Mouse (Mus musculus): ENCODE data around the gene Sp2. TPM values are rescaled to one million over a fixed set of nuclear protein-coding genes. Genes with fewer than 3 reads are reported as not detected.
A peak's percentile ranks its signal among the peaks of the same experiment; 100 is the strongest.

The Sp2 gene
- polyA plus RNA-seq, 1 experiment from 2014 or later, result 17.9 TPM

DNA sequence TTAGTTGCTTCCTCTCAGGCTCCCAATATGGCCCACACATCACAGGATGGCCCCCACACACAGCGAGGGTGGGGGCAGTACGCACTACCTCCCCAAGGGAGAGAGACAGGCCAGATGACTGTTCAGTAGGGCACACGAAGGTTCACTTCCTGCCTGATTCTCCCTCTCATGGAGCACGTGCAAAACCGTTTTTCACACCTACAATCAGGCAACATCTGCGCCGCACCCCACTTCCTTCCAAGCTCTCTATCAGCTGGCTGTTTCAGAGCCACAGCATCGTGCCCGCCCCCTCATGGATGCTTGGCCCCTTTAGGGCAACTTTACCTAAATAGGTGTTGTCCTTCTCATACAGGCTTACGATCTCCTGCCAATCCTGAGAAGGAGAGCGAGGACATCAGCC is 70.1 kb downstream of the Sp2 start:
- WGBS, result 69% methylated on average over 11 of the region's 11 CpGs
- Histone ChIP-seq H3K4me2 (no peak overlapping the region), H3K27me3 (no peaks in the 10 kb centered on the region), H3K4me1 (peaks cover 12% of the 10 kb centered on the region), H3K9ac (no peak overlapping the region), H3K4me3 (no peak overlapping the region), H3K36me3 (peaks cover 17% of the 10 kb centered on the region), H3K9me3 (no peaks in the 10 kb centered on the region), H3K27ac (no peak overlapping the region)
- ATAC-seq (ENCODE audit: borderline replicate concordance, extremely low read depth, low FRiP score, low TSS enrichment), result no peak

- WGBS, result 27% methylated on average over 7 of the region's 7 CpGs
- Histone ChIP-seq H3K4me3 (no peak overlapping the region), H3K9me3 (no peaks in the 10 kb centered on the region), H3K27me3 (no peaks in the 10 kb centered on the region), H3K9ac (no peak overlapping the region), H3K36me3 (peaks cover 21% of the 10 kb centered on the region), H3K27ac (no peak overlapping the region), H3K4me1 (peaks cover 13% of the 10 kb centered on the region), H3K4me2 (no peak overlapping the region)
- peak; percentile 31; the same call in 1 of the 2 replicates for ATAC-seq (ENCODE audit: borderline replicate concordance, extremely low read depth, low FRiP score, low TSS enrichment)
Measured at GRCm38 (mm10) chr11:96910003-96910402, 72.8 kb downstream of the Sp2 start.

DNA sequence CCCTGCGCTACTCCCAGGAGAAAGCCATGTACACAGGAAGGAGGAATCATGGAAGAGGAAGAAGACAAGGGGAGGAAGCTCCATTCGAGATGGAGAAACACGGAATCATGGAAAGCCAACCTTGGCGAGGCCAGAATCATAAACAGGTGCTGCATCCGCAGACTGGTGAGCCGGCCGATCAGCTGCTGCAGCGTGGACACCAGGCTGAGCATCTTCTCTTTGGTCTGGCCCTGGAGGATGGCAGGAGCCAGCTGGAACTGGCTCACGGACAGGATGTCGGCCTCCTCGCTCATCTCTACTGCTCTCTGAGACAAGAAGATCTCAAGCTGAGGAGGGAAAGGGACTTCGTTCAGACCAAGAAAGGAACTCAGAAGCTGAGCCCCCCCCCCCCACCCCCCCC is 74.2 kb downstream of the Sp2 start:
- peaks cover 10% of the 10 kb centered on the region; the same call in 1 of the 2 replicates for H3K4me1 ChIP-seq
- no peak overlapping the region for H3K4me2 ChIP-seq
- H3K9ac ChIP-seq, result no peak overlapping the region
- H3K36me3 ChIP-seq, result peaks cover 21% of the 10 kb centered on the region
- no peak overlapping the region for H3K27ac ChIP-seq
- H3K27me3 ChIP-seq, result no peaks in the 10 kb centered on the region
- no peak overlapping the region for H3K4me3 ChIP-seq
- ATAC-seq (ENCODE audit: borderline replicate concordance, extremely low read depth, low FRiP score, low TSS enrichment), result no peak
- 79% methylated on average over 12 of the region's 12 CpGs for WGBS
- H3K9me3 ChIP-seq, result no peaks in the 10 kb centered on the region

- Histone ChIP-seq H3K4me2 (no peak overlapping the region), H3K4me3 (no peak overlapping the region), H3K9me3 (no peaks in the 10 kb centered on the region), H3K9ac (no peak overlapping the region), H3K4me1 (peaks cover 20% of the 10 kb centered on the region; the same call in 1 of the 2 replicates), H3K27me3 (no peaks in the 10 kb centered on the region), H3K36me3 (peaks cover 18% of the 10 kb centered on the region), H3K27ac (peak overlapping the region; percentile 5; the same call in 1 of the 2 replicates)
- ATAC-seq (ENCODE audit: borderline replicate concordance, extremely low read depth, low FRiP score, low TSS enrichment), result no peak
- WGBS, result 37% methylated on average over 15 of the region's 15 CpGs
Measured at GRCm38 (mm10) chr11:96906431-96907161, 76.2 kb downstream of the Sp2 start.

Other genes starting within 250 kb of the Sp2 start
- 20.0 and 20.3 TPM in 2 replicates for gene Snx11, start 205.4 kb downstream of the Sp2 start, polyA plus RNA-seq (2015; fragmentation: Nextera tagmentation; extraction: Ambion mirVana)
- 114 and 121 TPM in 2 replicates for gene Cbx1, start 193.8 kb downstream of the Sp2 start, polyA plus RNA-seq (2015; fragmentation: Nextera tagmentation; extraction: Ambion mirVana)
- gene Nfe2l1, start 153.0 kb downstream of the Sp2 start, polyA plus RNA-seq (2015; fragmentation: Nextera tagmentation; extraction: Ambion mirVana), result 62.5 and 65.0 TPM in 2 replicates
- gene Copz2, start 133.1 kb downstream of the Sp2 start, polyA plus RNA-seq (2015; fragmentation: Nextera tagmentation; extraction: Ambion mirVana), result 134 and 138 TPM in 2 replicates
- gene Cdk5rap3, start 66.5 kb downstream of the Sp2 start, polyA plus RNA-seq (2015; fragmentation: Nextera tagmentation; extraction: Ambion mirVana), result 65.8 and 67.2 TPM in 2 replicates
- gene Prr15l, start 54.9 kb downstream of the Sp2 start, polyA plus RNA-seq (2015; fragmentation: Nextera tagmentation; extraction: Ambion mirVana), result 38.2 and 40.1 TPM in 2 replicates
- 30.4 and 34.3 TPM in 2 replicates for gene Pnpo, start 39.0 kb downstream of the Sp2 start, polyA plus RNA-seq (2015; fragmentation: Nextera tagmentation; extraction: Ambion mirVana)
- 0.72 and 0.98 TPM in 2 replicates for gene Sp6, start 30.4 kb upstream of the Sp2 start, polyA plus RNA-seq (2015; fragmentation: Nextera tagmentation; extraction: Ambion mirVana)
- 31.2 and 31.9 TPM in 2 replicates for gene Scrn2, start 47.0 kb upstream of the Sp2 start, polyA plus RNA-seq (2015; fragmentation: Nextera tagmentation; extraction: Ambion mirVana)
- gene Lrrc46, start 58.4 kb upstream of the Sp2 start, polyA plus RNA-seq (2015; fragmentation: Nextera tagmentation; extraction: Ambion mirVana), result 3.7 and 5.9 TPM in 2 replicates
- 79.4 and 85.2 TPM in 2 replicates for gene Mrpl10, start 58.6 kb upstream of the Sp2 start, polyA plus RNA-seq (2015; fragmentation: Nextera tagmentation; extraction: Ambion mirVana)
- 10.3 and 11.7 TPM in 2 replicates for gene Osbpl7, start 67.7 kb upstream of the Sp2 start, polyA plus RNA-seq (2015; fragmentation: Nextera tagmentation; extraction: Ambion mirVana)
- 0.07 TPM in 1 of 2 replicates, not detected in the other for gene Tbx21, start 132.4 kb upstream of the Sp2 start, polyA plus RNA-seq (2015; fragmentation: Nextera tagmentation; extraction: Ambion mirVana)
- 7.9 and 8.6 TPM in 2 replicates for gene Tbkbp1, start 168.5 kb upstream of the Sp2 start, polyA plus RNA-seq (2015; fragmentation: Nextera tagmentation; extraction: Ambion mirVana)
- gene Kpnb1, start 204.9 kb upstream of the Sp2 start, polyA plus RNA-seq (2015; fragmentation: Nextera tagmentation; extraction: Ambion mirVana), result 50.5 and 52.5 TPM in 2 replicates

Data from lung, embryonic 15.5 days (tissue).